Mouse (Mus musculus) gastrocnemius, adult 8-10 months (tissue): Measurements from ENCODE around the gene Sdhaf1. TPM values are rescaled to one million over a fixed set of nuclear protein-coding genes. Genes with fewer than 3 reads are reported as not detected.

Experiments
- DNase-seq, 2 experiments: peaks; one replicate each; pipeline ENCODE4 v3.0.0; 2022; ENCODE audit warnings: low spot score in 2 of 2
- total RNA-seq, 4 experiments: library from RNA; stranded (reverse); gene quantifications; 2 replicates each; pipeline ENCODE4 v1.2.4; 2022

The Sdhaf1 gene
- total RNA-seq, 4 experiments from 2014 or later = 5.9 to 8.7 (median 7.5) TPM

DNA sequence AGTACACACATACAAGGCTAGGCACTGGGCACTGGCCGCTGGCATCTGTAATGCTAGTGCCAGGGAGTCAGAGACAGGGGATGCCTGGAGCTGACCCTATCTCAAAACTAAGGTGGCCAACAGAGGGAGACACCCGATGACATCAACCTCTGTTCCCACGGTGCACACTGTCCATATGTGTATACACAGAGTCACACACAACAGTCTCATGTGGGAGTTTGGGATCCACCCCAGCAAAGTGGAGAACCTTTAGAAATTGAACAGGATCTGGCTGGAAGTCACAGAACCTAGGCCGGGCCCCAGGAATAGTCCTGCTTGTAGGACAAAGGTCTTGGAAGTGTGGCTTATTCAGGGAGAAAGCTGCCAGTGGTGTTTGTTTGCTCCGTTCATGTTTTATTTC is 29.4 kb downstream of the Sdhaf1 start:
- DNase-seq = no peak

DNA sequence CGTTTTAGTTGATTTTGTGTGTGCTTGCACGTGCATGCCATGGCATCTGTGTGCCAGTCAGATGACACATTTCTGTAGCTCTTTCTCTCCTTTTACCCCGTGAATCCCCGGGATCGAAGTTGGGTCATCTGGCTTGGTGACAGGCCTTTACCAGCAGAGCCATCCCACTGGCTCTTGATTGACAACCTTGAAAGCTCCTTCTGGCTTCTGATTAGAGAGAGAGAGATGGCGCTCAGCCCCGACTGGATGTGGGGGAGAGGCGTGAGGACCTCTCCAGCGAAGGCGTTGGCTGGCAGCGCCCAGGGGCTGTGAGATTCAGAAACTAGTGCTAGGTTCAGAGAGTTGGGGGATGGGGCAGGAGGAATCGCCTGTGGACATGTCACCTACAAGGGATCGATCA is 29.9 kb downstream of the Sdhaf1 start:
- no peak for DNase-seq

DNA sequence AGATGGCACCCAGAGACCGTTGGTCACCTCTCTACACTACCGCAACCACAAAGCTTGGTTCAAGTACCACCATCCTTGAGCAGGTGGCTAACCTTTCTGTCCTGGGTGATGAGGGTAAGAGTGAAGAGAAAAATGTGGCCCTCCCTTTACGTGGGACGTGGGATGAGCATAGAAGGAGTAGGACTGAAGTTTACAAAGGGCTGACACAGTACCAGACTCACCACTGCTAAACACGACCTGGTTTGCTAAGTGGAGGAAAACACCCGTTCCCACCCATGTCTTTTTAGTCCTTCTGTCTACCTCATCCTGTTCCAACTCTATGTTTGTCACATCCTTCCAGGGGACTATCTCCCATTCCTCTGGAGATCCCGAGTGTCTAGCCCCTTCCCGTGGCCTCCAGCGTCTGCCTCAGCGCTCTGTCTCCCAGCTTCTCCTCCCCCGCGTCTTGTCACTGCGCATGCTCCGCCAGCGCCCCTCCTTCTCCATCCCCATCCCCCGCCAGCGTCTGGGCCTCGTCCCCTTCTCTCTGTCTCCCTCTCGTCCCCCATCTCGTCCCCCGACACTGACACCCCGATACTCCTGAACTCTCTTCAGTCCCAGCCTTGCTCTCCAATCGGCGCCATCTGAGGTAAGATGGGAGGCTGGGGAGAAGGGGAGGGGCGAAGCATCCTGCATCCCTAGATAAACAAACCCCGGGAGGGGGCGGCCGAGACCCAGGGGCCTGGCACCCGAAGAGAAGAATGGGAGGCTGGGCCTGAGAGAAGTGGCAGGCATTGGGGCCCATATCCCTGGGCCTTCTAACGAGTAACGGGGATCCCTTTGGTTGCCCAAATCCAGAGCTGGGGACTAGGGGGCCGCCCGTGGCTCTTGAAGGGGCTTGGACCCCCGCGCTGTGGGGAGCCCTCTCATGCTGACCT is 32.2 kb downstream of the Sdhaf1 start, which contains the start of gene Clip3:
Gene Clip3, plus strand, starts transcription at position 514 of the 917 bp plus-strand sequence.
- peak; percentile 21 to 37 for DNase-seq

DNA sequence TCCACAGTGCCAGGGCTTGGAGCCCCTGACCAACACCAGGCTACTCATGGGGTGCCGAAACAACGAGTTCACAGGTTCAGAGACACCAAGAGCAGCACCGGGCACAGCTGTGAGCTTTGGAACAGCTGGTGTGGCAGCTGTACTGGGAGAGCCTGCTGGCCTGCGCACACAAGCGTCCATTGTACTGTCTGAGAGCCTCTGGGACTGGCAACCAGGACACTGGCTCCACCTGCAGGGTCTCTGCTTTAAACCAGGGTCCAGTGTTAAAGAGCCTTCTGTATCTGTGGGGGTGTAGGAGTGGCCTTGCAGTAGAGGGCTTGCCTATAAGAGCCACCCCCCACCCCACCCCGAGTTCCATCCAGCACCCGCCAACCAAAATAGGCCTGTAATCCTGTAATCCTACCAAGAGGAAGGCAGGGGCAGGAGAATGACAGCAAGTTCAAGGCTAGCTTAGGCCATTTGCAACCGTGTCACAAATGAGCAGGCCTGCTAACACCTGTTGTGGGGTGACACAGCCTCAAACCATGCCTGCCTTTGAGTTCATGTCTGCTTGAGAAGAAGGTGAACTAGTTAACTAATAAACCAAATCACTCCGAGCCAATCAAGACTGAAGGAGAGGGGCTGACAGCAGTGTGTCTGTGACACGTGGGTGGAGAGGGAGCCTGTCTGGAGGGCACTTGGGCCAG is 33.8 kb downstream of the Sdhaf1 start:
- DNase-seq = no peak

- no peak for DNase-seq
These were observed 34.5 kb downstream of the Sdhaf1 start for GRCm38 (mm10) chr7:30289071-30289713.

GRCm38 (mm10) chr7:30288046-30288445 is 35.6 kb downstream of the Sdhaf1 start:
- no peak for DNase-seq

DNA sequence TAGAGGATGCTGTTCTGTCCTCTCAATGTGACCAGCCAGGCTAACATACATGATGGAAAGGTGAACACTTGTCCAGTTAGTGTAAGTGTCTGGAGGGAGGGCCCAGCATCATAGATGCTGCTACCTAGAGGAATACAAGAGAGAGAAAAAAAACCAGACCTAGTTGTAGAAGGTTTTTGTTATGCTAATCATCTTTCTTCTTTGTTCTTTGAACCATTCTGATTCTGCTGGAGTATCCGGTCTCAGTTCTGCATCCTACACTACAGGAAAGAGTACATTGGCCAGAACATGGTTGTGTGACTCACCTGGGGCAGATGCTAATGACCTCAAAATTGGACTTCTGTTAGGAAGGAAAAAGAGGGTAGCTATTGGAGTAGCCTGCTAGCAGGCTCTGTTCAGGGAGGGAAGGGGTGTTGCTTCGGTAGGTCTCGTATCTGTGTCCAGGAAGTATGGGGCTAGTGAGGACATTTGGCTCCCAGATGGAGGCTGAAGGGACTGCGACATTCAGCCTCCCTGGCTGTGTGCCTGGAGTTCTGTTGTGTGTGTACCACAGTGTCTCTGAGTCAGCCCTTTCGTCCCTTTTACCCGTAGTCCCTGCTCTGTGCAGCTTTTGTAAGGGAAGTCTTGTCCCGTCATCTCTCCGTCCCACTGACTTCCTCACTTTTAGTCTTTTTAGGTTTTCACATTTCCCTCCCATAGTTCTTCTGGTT is 36.8 kb downstream of the Sdhaf1 start:
- DNase-seq = no peak

DNA sequence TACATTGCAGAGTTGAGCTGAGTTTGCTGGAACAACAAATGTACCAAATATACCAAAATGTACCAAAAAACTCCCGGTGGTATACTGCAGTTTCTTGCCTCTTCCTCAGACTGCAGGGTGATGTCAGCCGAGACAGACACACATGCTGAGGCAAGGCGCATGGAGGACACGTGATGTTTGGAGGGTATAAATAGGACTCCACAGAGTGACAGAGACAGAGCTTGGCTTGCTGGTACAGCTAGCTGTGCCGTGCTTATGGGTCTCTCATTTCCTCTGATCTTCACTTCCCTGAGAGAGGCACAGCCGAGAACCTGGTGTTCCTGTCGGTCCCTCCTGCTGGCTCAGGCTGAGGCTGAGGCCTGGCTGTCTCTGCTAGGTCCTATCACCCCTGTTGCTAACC is 41.0 kb downstream of the Sdhaf1 start:
- peak in 1 of 2 experiments; percentile 18 for DNase-seq

GRCm38 (mm10) chr7:30281522-30281921 is 42.2 kb downstream of the Sdhaf1 start:
- DNase-seq = no peak

DNA sequence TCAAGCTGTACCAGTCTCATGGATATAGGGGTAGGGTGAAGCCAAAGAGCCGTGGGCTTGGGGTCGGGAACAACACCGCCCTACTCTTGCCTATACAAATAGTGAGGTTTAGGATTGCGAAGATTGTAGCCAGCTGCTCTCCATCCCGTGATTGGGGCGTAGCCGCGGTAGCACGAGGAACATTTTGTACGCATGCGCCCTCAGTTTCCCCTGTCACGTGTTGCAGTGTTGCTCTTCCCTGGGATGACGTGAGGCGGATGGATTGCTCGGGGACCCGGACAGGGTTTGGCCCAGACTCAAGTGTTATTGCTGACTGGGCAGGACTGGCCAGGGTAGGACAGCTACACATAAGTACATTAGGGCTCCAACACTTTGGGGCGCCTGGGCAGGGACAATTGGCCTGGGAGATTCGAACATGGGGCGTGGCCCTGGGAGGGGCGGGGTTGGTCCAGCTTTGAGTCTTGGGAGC is 43.0 kb downstream of the Sdhaf1 start:
- peak; percentile 81 to 84 for DNase-seq

- peak; percentile 81 to 87 for DNase-seq
These were observed 43.6 kb downstream of the Sdhaf1 start, which contains the start of the genes Thap8 and Wdr62 for GRCm38 (mm10) chr7:30279951-30280669. TSS of gene Thap8 (plus strand) at chr7:30280094. TSS of gene Wdr62 (minus strand) at chr7:30280419.

DNA sequence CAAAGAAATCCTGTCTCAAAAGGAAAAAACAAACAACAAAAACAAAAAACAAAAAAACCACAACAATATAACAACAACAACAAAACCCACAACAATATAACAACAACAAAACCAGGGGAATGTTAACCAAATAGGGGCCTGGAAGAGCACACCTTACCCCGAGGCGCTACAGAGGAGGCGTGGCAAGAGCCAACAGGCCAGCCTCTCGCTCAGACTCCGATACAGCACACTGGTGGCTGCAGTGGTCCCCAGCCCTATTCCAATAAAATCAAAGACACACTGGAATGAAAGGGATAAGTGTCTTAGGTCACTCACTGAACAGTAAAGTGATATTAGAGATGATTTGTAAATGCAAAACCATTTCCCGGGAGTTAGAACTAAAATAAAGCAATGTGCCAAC is 44.2 kb downstream of the Sdhaf1 start:
- DNase-seq = no peak

- no peak for DNase-seq
These were observed 44.8 kb downstream of the Sdhaf1 start for GRCm38 (mm10) chr7:30278911-30279310.

DNA sequence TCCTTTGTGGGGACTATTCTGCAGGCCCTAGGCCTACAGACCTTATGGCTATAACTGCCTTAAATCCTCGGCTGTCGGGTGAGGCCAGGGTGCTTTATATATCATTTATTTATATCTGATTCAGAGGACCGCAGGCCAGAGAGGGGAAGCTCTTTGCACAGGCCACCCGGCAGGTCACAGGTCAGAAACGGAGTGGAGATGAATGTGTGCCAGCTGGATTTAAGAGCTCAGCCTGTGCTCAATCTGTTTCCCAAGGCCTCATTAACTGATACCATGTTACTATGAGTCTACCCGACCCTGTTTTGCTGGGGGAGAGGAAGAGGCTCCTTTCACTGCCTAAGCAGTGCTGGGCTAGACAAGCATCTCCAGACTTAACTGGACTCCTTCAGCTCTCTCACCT is 49.3 kb downstream of the Sdhaf1 start:
- no peak for DNase-seq

Other genes starting within 250 kb of the Sdhaf1 start
- gene Gm26920, start 233.5 kb downstream of the Sdhaf1 start, total RNA-seq = 1 to 10 TPM in 1 of 4 experiments, not detected in 3; 1.9 TPM
- 1 to 10 TPM; 2.3 to 3.7 (median 3.0) TPM for gene Zfp566, start 233.4 kb downstream of the Sdhaf1 start, total RNA-seq
- 10 to 100 TPM; 34.0 to 49.3 (median 42.0) TPM for gene Zfp260, start 229.1 kb downstream of the Sdhaf1 start, total RNA-seq
- 1 to 10 TPM in 1 of 4 experiments, under 1 TPM in 3; 0.87 to 1.1 (median 0.95) TPM for gene Zfp382, start 202.0 kb downstream of the Sdhaf1 start, total RNA-seq
- 10 to 100 TPM; 22.6 to 31.4 (median 26.4) TPM for gene Zfp146, start 154.1 kb downstream of the Sdhaf1 start, total RNA-seq
- gene Cox7a1, start 139.8 kb downstream of the Sdhaf1 start, total RNA-seq = 100 to 1,000 TPM; 730 to 997 (median 888) TPM
- 100 to 1,000 TPM; 164 to 196 (median 175) TPM for gene Capns1, start 125.1 kb downstream of the Sdhaf1 start, total RNA-seq
- gene Polr2i, start 91.9 kb downstream of the Sdhaf1 start, total RNA-seq = 10 to 100 TPM; 55.8 to 67.4 (median 62.3) TPM
- gene Tbcb, start 91.6 kb downstream of the Sdhaf1 start, total RNA-seq = 10 to 100 TPM; 26.8 to 38.6 (median 31.1) TPM
- gene Ovol3, start 88.2 kb downstream of the Sdhaf1 start, total RNA-seq = not detected
- not detected for gene Thap8, start 43.8 kb downstream of the Sdhaf1 start, total RNA-seq
- 1 to 10 TPM in 3 of 4 experiments, under 1 TPM in 1; 0.90 to 2.3 (median 1.4) TPM for gene Wdr62, start 43.5 kb downstream of the Sdhaf1 start, total RNA-seq
- 1 to 10 TPM; 1.1 to 7.3 (median 3.4) TPM for gene Clip3, start 32.2 kb downstream of the Sdhaf1 start, total RNA-seq
- gene Alkbh6, start 15.2 kb downstream of the Sdhaf1 start, total RNA-seq = 10 to 100 TPM; 21.4 to 31.1 (median 26.4) TPM
- 1 to 10 TPM in 2 of 4 experiments, under 1 TPM in 1, not detected in 1; 0.73 to 1.7 (median 1.3) TPM for gene Syne4, start 9.1 kb downstream of the Sdhaf1 start, total RNA-seq
- under 1 TPM; 0.32 to 0.92 (median 0.53) TPM for gene E130208F15Rik, start 2.2 kb downstream of the Sdhaf1 start, total RNA-seq
- gene Lrfn3, start 38.9 kb upstream of the Sdhaf1 start, total RNA-seq = 1 to 10 TPM; 4.5 to 7.5 (median 5.6) TPM
- gene Tyrobp, start 89.9 kb upstream of the Sdhaf1 start, total RNA-seq = 1 to 10 TPM in 2 of 4 experiments, under 1 TPM in 2; 0.82 to 5.5 (median 2.1) TPM
- not detected for gene Hcst, start 96.0 kb upstream of the Sdhaf1 start, total RNA-seq
- gene Nfkbid, start 97.8 kb upstream of the Sdhaf1 start, total RNA-seq = under 1 TPM in 1 of 4 experiments, not detected in 3; 0.40 TPM
- gene Aplp1, start 121.6 kb upstream of the Sdhaf1 start, total RNA-seq = 1 to 10 TPM in 1 of 4 experiments, under 1 TPM in 3; 0.46 to 1.5 (median 0.71) TPM
- not detected for gene Kirrel2, start 133.8 kb upstream of the Sdhaf1 start, total RNA-seq
- gene Nphs1, start 134.4 kb upstream of the Sdhaf1 start, total RNA-seq = not detected
- not detected for gene Prodh2, start 169.7 kb upstream of the Sdhaf1 start, total RNA-seq
- under 1 TPM; 0.09 to 0.72 (median 0.27) TPM for gene Arhgap33, start 211.2 kb upstream of the Sdhaf1 start, total RNA-seq
- gene Hspb6, start 228.3 kb upstream of the Sdhaf1 start, total RNA-seq = 1,000 to 10,000 TPM in 3 of 4 experiments, 100 to 1,000 TPM in 1; 959 to 1,157 (median 1,030) TPM
- gene Proser3, start 228.4 kb upstream of the Sdhaf1 start, total RNA-seq = 1 to 10 TPM; 2.6 to 6.2 (median 3.7) TPM
- 10 to 100 TPM in 3 of 4 experiments, 1 to 10 TPM in 1; 8.1 to 12.4 (median 11.0) TPM for gene Lin37, start 235.9 kb upstream of the Sdhaf1 start, total RNA-seq
- 10 to 100 TPM; 53.4 to 57.5 (median 56.9) TPM for gene U2af1l4, start 239.4 kb upstream of the Sdhaf1 start, total RNA-seq
- 1 to 10 TPM in 3 of 4 experiments, under 1 TPM in 1; 0.56 to 1.9 (median 1.5) TPM for gene Gm49396, start 239.4 kb upstream of the Sdhaf1 start, total RNA-seq
- gene Psenen, start 239.7 kb upstream of the Sdhaf1 start, total RNA-seq = 100 to 1,000 TPM; 140 to 149 (median 146) TPM
- under 1 TPM; 0.31 to 0.85 (median 0.65) TPM for gene Igflr1, start 241.5 kb upstream of the Sdhaf1 start, total RNA-seq